Mouse (Mus musculus) right cerebral cortex, adult 2 months (tissue): ENCODE data around the gene Scn1b.
A peak's percentile ranks its signal among the peaks of the same experiment; 100 is the strongest.

Experiments used
- DNase-seq, 2 experiments: peaks; one replicate each; pipeline ENCODE4 v3.0.0; 2021 to 2022; ENCODE audit warnings: low spot score in 2 of 2

The Scn1b gene

DNA sequence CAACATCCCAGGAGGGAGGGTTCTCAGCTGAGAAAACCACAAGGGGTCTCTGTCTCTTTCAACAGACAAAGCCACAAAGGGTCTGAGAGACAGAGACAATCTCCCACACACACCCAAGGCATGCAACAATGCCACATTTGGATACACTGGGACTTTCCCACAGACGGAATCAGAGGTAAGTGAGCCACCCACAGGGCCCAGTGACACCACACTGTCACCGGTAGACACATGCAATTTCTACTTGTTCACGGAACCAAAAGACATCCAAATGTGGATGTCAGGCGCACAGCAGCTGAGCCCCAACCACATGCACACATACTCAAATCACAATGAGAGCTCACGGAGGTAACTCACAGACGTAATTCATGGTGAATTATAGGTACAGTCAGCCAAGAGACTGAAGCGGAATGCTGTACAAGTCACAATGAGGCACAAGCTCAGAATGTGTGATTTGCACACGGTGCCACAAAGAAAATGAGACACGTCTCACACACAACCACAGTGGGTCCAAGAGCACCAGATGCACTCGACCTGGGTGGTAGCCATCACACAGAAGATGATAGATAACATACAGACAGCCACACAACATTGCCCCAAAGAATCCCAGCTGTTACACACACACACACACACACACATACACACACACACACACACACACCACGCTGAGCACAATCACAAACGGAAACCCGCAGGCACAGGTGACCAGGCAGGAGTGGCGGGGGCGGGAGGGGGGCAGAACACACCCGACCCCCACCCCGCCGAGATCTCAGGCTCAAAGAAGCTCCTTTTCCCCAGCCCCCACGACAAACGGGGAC lies 23.2 kb upstream of the Scn1b start:
- peak; percentile 40 to 62 for DNase-seq

DNA sequence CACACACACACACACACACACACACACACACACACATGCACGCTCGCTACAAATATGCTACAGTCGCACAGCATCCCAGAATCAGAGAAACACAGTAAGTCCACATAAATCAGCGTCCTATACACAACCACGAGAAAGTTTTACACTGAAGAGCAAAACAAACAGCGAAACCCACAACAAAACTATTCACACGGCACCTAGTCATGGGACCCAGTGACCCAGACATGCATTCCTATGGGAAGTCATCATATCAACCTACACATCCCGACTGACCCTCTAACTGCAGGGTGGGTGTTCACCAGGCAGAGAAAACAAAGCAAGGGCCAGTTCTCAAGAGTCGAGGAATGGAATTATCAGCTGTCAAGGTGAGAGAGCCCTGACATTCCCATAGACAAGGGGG lies 22.5 kb upstream of the Scn1b start:
- peak in 1 of 2 experiments; percentile 2 for DNase-seq

DNA sequence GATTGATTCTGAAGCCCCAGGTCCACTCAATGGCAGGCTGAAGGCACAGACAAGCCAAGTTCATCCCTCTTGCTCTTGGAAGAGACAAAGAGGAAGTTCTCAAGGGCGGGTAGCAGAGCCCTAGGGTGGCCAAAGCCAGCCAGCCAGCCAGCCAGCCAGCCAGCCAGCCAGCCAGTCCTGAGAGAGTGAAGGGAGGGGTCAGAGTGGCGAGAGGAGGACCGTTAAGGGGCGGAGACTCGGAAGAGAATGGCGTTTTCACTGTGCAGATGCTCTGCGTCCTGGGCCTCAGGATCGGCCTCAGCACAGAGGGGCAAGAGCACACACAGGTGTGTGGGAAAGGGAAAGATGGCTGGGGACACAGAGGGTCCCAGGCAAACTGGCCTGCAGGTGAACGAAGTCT lies 22.0 kb upstream of the Scn1b start:
- peak in 1 of 2 experiments; percentile 46 for DNase-seq

DNA sequence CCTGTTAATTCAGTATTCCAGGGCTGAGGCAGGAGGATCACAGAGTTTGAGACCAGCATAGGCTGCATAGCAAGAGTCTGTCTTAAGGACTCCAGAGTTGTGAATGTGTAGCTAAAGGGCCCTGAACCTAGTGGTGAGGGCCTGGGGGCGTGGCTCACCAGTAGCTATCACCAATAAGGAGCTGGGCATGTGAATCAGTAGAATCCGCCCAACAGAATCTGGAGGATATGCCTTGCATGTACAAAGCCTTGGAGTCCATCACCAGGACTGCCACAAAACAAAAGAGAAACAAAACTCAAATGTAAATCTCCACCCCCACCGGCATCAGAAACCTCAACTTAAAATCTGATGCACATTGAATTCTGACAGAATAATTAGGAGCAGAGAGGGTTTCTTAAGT lies 21.3 kb upstream of the Scn1b start:
- peak in 1 of 2 experiments; percentile 2 for DNase-seq

DNA sequence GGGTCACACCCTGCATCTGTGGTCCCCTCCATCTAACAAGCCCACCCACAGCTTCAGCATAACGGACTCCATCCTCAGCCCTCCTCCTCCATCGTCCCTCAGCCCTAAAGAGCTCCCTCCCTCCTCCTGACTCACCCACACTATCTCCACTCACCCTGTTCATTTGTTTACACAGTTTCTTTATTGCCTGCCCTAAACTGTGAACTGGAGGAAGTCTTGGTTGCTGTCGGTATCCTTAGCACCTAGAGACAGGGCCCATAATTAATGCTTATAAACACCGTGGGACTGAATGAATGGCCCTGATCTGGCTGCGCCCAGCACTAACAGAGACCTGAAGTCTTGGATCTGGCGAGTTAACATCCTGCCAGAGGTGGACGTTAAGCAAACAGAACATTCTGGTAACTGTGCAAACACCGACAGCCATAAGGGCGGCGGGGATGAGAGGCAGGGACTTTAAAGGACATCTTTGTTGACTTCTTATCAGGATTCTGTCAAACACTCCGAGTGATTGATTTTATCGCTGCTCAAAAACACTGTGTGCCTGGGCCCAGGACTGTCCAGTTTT lies 18.9 kb upstream of the Scn1b start:
- DNase-seq = no peak

DNA sequence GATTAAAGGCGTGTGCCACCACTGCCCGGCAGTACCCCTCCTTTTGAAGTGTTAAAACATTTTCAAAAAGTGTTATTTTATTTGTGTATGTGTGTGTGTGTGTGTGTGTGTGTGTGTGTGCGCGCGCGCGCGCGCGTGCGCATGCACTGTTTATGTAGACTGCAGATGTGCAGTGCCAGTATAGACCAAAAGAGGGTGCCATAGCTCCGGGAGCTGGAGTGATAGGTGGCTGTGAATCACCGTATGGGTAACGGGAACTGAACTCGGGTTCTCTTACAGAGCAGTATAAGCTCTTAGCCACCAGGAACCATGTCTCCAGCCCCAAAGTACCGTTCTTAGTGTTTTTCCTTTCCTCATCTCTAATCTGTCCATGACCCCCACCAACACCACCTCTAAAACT lies 18.1 kb upstream of the Scn1b start:
- DNase-seq = peak in 1 of 2 experiments; percentile 5

DNA sequence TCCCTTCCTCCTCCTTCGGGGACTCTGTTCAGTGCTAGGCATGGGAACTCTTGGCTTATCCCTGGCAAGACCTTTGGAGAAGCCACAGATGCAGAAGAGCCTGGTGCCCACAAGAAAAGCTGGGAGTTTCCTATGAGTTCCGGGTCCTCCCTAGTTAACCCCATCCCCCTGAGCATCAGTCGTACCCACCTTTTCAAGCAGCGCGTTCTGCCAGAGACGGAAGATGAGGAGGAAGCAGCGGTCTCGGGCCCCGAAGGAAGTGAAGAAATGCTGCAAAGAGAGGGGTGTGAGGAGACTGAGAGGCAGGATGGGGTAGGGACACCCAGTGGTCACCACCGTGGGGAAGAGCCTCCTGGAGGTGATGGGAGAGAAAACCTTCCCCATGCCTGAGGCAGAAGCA lies 14.1 kb upstream of the Scn1b start:
- no peak for DNase-seq

DNA sequence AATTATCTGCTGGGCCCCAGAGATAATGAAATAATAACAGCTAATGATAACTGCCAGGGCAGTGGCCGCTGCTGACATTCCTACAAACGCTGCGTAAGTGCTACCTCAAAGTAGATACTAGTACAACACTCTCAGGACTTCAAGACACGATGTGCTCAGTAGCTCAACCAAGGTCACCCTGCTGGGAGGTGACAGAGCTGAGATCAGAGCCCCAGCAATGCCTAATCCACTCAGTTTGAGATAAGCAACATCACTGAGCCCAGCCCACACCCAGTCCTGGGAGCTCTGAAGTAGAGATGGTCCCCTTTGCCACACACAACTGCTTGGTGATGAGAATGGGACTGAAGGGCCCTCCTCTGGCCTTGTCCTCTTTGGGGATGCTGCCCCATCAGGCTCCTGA lies 13.5 kb upstream of the Scn1b start:
- no peak for DNase-seq

DNA sequence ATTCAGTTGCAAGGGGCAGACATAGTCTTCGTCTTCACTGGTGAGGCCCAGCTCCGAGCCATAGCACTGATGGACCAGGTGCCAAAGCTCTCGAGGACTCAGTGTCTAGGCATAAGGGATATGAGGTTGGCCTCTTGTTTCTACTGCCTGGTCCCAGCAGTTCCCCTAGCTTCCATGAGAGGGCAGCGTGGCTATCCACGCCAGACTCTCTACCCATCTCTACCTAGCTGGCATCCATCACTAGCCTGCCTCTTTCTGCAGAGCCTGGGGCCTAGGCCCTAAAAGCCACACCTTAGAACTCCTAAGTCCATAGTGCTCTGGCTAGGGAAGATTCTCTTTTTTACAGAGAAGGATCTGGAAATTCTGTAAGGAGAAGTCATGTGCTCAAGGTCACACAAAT lies 13.0 kb upstream of the Scn1b start:
- DNase-seq = no peak

DNA sequence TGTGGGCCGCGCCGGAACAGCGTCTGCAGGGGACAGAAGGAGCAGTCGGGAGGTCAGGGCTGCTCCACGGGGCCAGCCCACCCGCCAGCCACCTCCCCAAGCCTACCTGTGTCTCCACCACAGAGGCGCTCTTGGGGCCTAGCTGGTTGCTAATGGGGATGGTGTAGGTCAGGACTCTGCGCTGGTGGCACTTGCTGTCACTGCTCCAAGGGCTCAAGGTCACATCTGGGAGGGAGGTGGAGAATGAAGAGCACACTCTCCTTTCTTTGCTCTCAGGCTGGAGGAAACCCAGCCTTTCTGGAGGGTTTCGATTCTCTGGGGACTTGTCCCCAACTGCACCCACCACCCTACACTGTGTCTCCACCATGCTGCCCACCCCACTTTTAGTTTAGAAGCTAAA lies 8.9 kb upstream of the Scn1b start:
- no peak for DNase-seq

DNA sequence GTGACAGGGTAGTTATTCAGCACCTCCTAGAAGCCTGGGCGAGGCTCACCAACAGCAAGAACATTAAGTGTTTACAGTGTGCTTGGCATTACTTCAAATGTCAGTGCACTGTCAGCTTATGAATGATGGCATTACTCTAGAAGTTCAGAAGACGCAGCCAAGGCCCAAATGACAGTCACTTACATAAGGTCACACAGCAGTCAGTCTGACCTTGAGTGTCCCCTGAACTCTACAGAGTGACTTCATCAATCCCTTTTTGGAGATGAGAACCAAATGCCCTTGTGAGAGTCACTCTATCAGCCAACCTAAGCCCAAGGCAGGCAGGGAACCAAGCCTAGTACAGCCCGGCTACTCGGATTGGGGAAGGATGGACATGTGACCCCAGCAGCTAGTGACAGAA lies 5.1 kb upstream of the Scn1b start:
- DNase-seq = no peak

DNA sequence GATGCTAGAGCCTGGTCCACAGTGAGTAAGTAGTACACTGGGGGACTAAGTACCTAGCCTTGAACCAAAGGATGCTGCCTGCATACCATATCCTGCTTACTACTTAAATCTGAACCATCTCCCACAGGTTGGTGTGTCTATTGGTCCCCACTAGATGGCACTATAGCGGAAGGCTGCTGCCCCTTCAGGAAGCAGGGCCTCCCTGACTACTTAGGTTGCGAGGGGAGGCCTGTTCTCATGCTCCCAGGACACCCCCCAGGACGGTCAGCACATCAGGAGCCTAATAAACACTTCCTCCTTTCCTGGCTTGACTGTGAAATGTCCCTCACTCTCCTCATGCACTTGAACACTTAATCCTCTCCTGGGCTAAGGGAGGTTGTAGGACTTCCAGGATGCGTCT lies 4.0 kb upstream of the Scn1b start:
- DNase-seq = no peak

DNA sequence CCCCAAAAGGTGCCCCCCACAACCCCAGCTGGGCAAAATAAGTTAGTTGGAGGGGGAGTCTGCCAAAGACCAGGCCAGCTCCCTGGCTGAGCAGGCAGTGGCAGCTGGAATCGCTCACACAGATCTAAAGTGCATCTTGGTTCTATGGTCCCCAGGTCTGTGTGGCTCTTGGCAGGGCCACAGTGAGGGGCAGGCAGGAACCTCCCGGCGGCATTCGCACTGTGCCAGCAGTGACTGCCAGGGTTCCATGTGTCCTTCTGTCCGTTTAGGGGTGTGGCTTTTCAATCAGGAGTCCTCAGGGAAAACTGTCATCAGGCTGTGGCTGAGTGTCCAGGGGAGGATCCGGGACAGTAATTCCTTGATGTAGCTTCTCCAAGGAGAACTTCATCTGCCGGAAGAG lies 3.4 kb upstream of the Scn1b start:
- DNase-seq = no peak

DNA sequence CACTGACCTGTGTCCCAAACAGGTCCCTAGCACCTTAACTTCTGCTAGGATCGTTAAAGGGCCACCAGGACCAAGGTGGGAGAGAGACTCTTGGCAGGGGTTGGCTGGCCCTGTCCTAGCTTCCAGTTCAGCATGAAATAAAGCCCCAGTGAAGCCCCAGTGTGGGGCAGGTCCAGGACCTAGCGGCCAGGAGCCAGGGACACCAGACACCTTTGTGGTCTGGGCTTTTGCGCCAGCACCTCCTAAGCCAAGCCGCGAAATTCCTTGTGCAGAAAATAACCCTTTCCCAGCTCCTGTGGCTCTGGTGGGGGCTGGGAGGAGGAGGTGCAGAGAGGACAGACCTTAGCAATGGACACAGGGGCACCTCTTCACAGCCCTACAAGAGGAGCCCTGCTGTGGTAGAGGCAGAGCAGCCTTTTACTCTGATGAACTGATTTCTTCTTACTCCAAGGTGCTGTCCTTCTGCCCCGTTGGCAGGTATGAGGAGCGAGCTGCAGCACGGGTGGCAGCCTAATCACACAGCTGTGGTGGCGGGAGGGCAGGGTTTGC lies 1.4 kb upstream of the Scn1b start:
- no peak for DNase-seq

DNA sequence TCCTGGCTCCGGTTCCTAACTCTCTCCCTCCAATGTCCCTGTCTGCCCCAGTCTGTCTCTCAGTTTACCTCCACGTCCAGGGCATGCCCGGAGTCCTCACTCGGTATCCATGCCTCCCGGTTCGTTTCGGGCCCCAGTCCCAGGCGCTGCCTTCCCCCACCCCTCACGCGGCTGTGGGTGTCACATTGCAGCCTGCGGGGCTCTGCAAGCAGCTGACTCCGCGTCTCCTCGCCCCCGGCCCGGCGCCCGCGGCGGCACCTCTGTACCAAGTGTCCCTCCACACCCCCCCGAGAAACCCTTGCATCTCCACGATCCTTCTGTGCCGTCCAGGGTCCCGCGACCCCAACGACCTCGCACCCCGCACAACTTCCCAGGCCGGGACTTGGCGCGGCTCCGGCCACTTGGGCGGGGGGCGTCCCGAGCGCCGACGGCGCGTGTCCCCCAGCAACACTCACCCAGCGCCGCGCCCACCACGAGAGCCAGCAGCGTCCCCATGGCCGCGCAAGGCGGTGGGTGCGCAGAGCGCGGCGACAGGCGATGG lies 522 bp downstream of the Scn1b start:
- DNase-seq = peak in 1 of 2 experiments; percentile 64

DNA sequence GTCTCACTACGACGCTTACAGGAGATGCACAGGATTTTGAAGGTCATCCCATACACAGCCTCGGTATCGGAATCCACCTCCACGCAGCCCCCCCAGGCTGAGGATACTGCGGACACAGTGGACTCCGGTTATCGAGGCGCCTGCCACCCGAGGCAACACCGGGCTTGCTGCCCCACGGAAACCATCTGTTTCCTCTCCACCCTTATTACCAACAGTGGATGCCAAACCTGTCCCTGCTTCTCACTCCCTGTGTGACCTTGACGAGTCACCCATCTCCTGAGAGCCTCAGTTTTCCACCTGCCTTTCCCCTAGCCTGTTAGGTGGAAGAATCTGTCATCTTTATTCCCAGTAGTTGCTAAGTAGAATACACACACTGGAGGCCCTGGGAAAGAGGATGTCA lies 1.7 kb downstream of the Scn1b start:
- no peak for DNase-seq

DNA sequence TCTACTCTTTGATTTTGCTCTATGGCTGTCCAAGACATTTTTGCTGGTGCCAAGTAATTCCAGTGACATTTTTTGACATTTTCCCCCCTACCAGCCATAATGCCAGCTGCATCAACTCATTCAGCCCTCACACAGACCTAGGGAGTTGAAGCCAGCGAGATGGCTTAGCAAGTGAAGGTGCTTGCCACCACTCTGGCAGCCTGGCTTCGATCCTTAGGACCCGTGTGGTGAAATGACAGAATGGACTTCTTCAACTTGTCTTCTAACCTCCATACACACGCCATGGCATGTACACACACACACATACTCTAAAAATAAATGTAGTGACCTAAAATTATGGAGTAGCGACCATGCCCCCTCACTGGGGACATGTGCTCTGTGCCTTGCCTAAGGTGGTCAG lies 2.4 kb downstream of the Scn1b start:
- DNase-seq = no peak

DNA sequence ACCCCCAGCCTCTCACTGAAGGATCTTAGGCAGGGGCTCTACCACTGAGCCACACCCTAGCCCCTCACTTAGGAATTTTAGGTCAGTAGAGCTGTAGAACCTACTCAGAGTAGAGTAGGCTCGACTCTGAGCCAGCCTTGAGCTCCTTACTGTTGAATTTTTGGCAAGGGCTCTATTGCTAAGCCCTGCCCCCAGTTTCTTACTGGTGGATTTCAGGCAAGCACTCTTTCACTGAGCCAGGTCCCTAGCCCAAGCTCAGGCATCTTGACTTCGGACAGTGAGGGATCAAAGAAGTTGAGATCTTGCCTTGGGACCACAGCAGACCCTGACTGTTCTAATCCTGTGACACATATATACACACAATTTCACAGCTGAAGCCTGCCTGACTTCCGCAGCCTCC lies 3.1 kb downstream of the Scn1b start:
- DNase-seq = no peak

DNA sequence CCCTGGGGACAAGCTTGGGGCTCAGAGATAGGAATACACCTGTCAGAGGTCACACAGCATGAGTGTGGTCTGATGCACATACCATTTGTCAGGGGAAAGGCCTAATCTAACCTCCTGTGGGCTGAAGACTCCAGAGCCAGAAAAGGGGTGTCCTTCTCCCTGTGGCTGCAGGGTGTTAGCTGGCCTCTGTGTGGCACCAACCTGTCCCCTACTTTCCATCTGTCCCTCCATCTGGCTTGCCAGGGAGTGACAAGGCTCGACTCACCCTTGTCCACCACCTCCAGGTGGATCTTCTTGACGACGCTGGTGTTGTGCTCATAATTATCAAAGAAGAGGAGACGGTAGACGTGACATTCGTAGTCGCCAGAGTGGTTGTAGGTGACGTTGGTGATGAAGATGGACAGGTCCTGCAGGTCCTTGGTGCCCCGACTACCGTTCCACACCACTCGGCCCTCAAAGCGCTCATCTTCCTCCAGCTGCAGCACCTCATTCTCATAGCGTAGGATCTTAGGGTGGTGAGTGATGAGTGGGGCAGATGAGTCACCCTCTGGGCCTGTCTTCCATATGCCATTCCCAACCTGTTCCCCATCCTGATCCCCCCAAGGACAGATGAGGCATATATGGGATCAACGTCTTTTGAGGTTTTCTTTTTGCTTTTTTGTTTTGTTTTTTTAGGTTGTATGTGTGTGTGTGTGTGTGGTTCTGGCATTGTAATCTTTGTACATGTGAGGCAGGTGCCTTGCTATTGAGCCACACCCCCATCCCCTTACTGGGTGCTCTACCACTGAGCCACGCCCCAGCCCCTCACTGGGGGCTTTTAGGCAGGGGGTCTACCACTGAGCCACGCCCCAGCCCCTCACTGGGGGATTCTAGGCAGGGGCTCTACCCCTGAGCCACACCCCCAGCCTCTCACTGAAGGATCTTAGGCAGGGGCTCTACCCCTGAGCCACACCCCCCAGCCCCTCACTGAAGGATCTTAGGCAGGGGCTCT lies 3.9 kb downstream of the Scn1b start:
- no peak for DNase-seq

DNA sequence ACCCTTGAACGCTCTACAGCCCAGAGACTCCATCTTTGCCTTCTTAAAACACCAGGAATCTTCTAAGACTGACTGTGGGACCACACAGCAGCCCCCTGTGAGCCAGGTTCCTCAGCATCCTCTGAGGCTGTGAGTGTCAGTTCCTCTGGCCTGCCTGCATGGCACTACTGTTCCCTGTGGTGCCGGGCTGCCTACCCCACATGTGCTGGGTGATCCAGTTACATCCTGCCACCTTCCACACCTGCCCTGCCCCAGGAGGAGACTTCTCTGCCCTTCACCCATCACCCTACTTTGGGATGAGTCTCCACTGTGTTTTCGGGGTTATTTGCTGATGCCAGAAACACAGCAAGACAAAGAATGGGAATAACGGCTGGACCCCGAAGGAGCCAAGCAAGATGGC lies 7.2 kb downstream of the Scn1b start:
- no peak for DNase-seq

DNA sequence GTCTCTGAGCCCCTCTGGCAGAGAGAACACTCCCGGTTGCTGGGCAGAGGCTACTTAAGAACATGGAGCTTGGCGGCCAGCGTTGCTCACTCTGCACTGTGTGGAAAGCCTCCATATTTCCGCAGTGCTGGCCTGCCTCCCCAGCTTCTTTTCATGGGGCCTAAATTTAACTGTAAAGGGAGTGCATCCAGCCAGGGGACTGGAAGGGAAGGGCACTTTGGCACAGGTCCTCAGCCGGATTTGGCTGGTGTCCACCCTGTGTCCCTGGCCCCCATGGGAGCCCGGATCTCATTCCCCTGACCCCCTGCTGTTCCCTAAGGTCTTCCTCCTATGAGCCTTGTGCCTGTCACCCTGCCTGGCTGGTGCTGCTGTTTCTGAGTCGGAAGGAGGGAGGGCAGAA lies 8.3 kb downstream of the Scn1b start:
- no peak for DNase-seq

DNA sequence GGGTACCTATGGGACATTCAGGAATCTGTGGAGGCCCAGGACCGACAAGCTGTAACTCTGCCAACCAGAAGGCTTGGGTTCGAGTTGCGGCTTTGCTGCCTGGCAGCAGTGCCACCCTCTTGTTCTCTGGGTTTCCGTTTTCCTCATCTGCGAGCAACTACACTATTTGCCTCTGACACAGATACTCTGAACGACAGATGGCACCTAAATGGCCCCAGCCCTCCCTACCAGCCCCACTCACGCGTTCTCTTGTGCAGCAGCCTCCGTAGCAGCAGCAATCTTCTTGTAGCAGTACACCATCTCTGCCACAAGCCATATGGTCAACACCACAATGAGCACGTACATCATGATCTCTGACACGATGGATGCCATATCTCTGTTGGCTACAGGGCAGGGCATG lies 9.3 kb downstream of the Scn1b start:
- no peak for DNase-seq
